ENCODE assay signal across 1 mouse cellular context in genomic region chr16:93710924-93711323, GRCm38 (mm10).
A peak's percentile ranks its signal among the peaks of the same experiment; 100 is the strongest.
TF ChIP-seq lines count a peak whose summit lies in the region.

No protein-coding gene starts in this region.

TF ChIP-seq in MEL, 35 proteins besides CTCF, POLR2A, EP300 and RAD21 (continued from another document):
- TF ChIP-seq MYC (IDR thresholded peaks at IDR 0.05; ENCODE audit: low read depth, low read length) (peak; percentile 34; the same call in 1 of the 2 replicates), POLR2AphosphoS5 (IDR thresholded peaks at IDR 0.05; ENCODE audit: borderline replicate concordance, low read depth, low read length) (no peak), TBP (IDR thresholded peaks at IDR 0.05; ENCODE audit: low read depth, low read length) (no peak), ZNF384 (IDR thresholded peaks at IDR 0.05; ENCODE audit: low read depth, low read length) (peak; percentile 89), TCF12 (IDR thresholded peaks at IDR 0.05; ENCODE audit: low read depth, low read length) (no peak), ZC3H11A (IDR thresholded peaks at IDR 0.05; ENCODE audit: low read depth, low read length) (peak; percentile 67), RCOR1 (IDR thresholded peaks at IDR 0.05; ENCODE audit: low read depth, low read length) (0 out of 2 replicates have a peak, but pooled peaks have one; percentile 45), MYB (IDR thresholded peaks at IDR 0.05; ENCODE audit: low read depth, low read length) (no peak)
TF ChIP-seq in MEL: peak in this region for 13.
